Mouse (Mus musculus) cerebellum, adult 2 months (tissue): Measurements from ENCODE around the gene Stox2.

Experiments used
- CTCF ChIP-seq: fragments of 200-500 bp; IDR thresholded peaks from 2 replicates; pipeline ENCODE4 v1.5.1; 2011; ENCODE audit warnings: low read depth, mild to moderate bottlenecking, control low read depth, low read length, moderate library complexity, borderline replicate concordance; ENCODE audit not compliant: insufficient read depth
- POLR2A ChIP-seq: fragments of 200-500 bp; IDR thresholded peaks from 2 replicates; pipeline ENCODE4 v1.6.1; 2011; ENCODE audit warnings: low read length, control low read depth, borderline replicate concordance; ENCODE audit not compliant: insufficient read depth

- TF ChIP-seq CTCF (no peak), POLR2A (no peak)
These were observed 119.8 kb downstream of the Stox2 start for GRCm38 (mm10) chr8:47326348-47326747.
